Mouse (Mus musculus): ENCODE results near the gene Egfem1. TPM values are rescaled to one million over a fixed set of nuclear protein-coding genes. Genes with fewer than 3 reads are reported as not detected.

Gene Egfem1
- polyA plus RNA-seq, 1 experiment: 0.59 TPM

- DNase-seq (ENCODE audit: low read depth): no peak
Measured at GRCm38 (mm10) chr3:29342223-29342791, 260.5 kb downstream of the Egfem1 start.

GRCm38 (mm10) chr3:29345805-29346204, 264.0 kb downstream of the Egfem1 start:
- no peak for DNase-seq (ENCODE audit: low read depth)

GRCm38 (mm10) chr3:29366907-29367306, 285.1 kb downstream of the Egfem1 start:
- no peak for DNase-seq (ENCODE audit: low read depth)

- DNase-seq (ENCODE audit: low read depth): no peak
Measured at GRCm38 (mm10) chr3:29370519-29370918, 288.7 kb downstream of the Egfem1 start.

- no peak for DNase-seq (ENCODE audit: low read depth)
Measured at GRCm38 (mm10) chr3:29381255-29381654, 299.4 kb downstream of the Egfem1 start.

- no peak for DNase-seq (ENCODE audit: low read depth)
Measured at GRCm38 (mm10) chr3:29399064-29399463, 317.2 kb downstream of the Egfem1 start.

- no peak for DNase-seq (ENCODE audit: low read depth)
Measured at GRCm38 (mm10) chr3:29421634-29422033, 339.8 kb downstream of the Egfem1 start.

GRCm38 (mm10) chr3:29432109-29433091, 350.6 kb downstream of the Egfem1 start:
- DNase-seq (ENCODE audit: low read depth): no peak

GRCm38 (mm10) chr3:29443024-29443423, 361.2 kb downstream of the Egfem1 start:
- no peak for DNase-seq (ENCODE audit: low read depth)

- DNase-seq (ENCODE audit: low read depth): peak; percentile 22
Measured at GRCm38 (mm10) chr3:29444661-29445060, 362.8 kb downstream of the Egfem1 start.

GRCm38 (mm10) chr3:29446081-29446480, 364.3 kb downstream of the Egfem1 start:
- no peak for DNase-seq (ENCODE audit: low read depth)

- DNase-seq (ENCODE audit: low read depth): no peak
Measured at GRCm38 (mm10) chr3:29448829-29449406, 367.1 kb downstream of the Egfem1 start.

GRCm38 (mm10) chr3:29498211-29498610, 416.4 kb downstream of the Egfem1 start:
- no peak for DNase-seq (ENCODE audit: low read depth)

GRCm38 (mm10) chr3:29499188-29499587, 417.4 kb downstream of the Egfem1 start:
- DNase-seq (ENCODE audit: low read depth): no peak

GRCm38 (mm10) chr3:29525298-29525962, 443.6 kb downstream of the Egfem1 start:
- DNase-seq (ENCODE audit: low read depth): no peak

GRCm38 (mm10) chr3:29525963-29526301, 444.1 kb downstream of the Egfem1 start:
- DNase-seq (ENCODE audit: low read depth): no peak

- DNase-seq (ENCODE audit: low read depth): no peak
Measured at GRCm38 (mm10) chr3:29539211-29539610, 457.4 kb downstream of the Egfem1 start.

GRCm38 (mm10) chr3:29539902-29540301, 458.1 kb downstream of the Egfem1 start:
- no peak for DNase-seq (ENCODE audit: low read depth)

- no peak for DNase-seq (ENCODE audit: low read depth)
Measured at GRCm38 (mm10) chr3:29541477-29542079, 459.8 kb downstream of the Egfem1 start.

GRCm38 (mm10) chr3:29544056-29544455, 462.2 kb downstream of the Egfem1 start:
- no peak for DNase-seq (ENCODE audit: low read depth)

GRCm38 (mm10) chr3:29563171-29563570, 481.3 kb downstream of the Egfem1 start:
- no peak for DNase-seq (ENCODE audit: low read depth)

All from gonadal fat pad, adult 2 months (tissue).